Mouse (Mus musculus): ENCODE data around the gene Srms. TPM values are rescaled to one million over a fixed set of nuclear protein-coding genes. Genes with fewer than 3 reads are reported as not detected.
A peak's percentile ranks its signal among the peaks of the same experiment; 100 is the strongest.

Gene Srms
- total and polyA plus RNA-seq, 3 experiments: 0.04 TPM; not detected in 2

- H3K36me3 ChIP-seq (ENCODE audit: control insufficient read depth in 1 of 2, insufficient read depth in 2 of 2, low read length in 2 of 2): peaks cover 0 to 17% of the 10 kb centered on the region in 2 experiments; a peak in 2 of 4 replicates
- TF ChIP-seq SMC3 (IDR thresholded peaks at IDR 0.05; ENCODE audit: low read depth, low read length) (no peak), MAFK (IDR thresholded peaks at IDR 0.05; ENCODE audit: borderline replicate concordance, low read depth, low read length) (no peak), MYC (IDR thresholded peaks at IDR 0.05; ENCODE audit: low read depth, low read length) (no peak), POLR2AphosphoS2 (IDR thresholded peaks at IDR 0.05; ENCODE audit: low read length) (no peak), POLR2A (IDR thresholded peaks at IDR 0.05; ENCODE audit: control insufficient read depth in 1 of 2, insufficient read depth in 1 of 2, low read depth in 1 of 2, low read length in 2 of 2, poor library complexity in 1 of 2) (no peak)
- DNase-seq (ENCODE audit: low read depth, low spot score): no peak
- H3K9ac ChIP-seq (ENCODE audit: control insufficient read depth, low read depth, low read length, poor library complexity, severe bottlenecking): peak overlapping the region; percentile 70
- peaks cover 2 to 15% of the 10 kb centered on the region in 2 experiments for H3K4me1 ChIP-seq (ENCODE audit: control insufficient read depth in 1 of 2, insufficient read depth in 2 of 2, low read length in 2 of 2)
- peaks cover 7% of the 10 kb centered on the region; the same call in 1 of the 2 replicates for H3K79me2 ChIP-seq (ENCODE audit: control insufficient read depth, insufficient read depth, low read length, poor library complexity)
- no peak overlapping the region for H3K27ac ChIP-seq (ENCODE audit: control insufficient read depth, low read depth, low read length)
- H3K27me3 ChIP-seq (ENCODE audit: control insufficient read depth in 1 of 2, insufficient read depth in 2 of 2, low read length in 2 of 2): no peaks in the 10 kb centered on the region
- peak overlapping the region; percentile 98 to 100 for H3K4me3 ChIP-seq (ENCODE audit: control insufficient read depth in 1 of 2, insufficient read depth in 1 of 2, low read depth in 2 of 2, low read length in 2 of 2)
- no peaks in the 10 kb centered on the region for H3K9me3 ChIP-seq (replicated peaks; ENCODE audit: insufficient read depth, low read length)
Observed at GRCm38 (mm10) chr2:181242314-181242665, 29.3 kb upstream of the Srms start.

- H3K4me1 ChIP-seq (ENCODE audit: control insufficient read depth in 1 of 2, insufficient read depth in 2 of 2, low read length in 2 of 2): peaks cover 2 to 15% of the 10 kb centered on the region in 2 experiments
- H3K9me3 ChIP-seq (replicated peaks; ENCODE audit: insufficient read depth, low read length): no peaks in the 10 kb centered on the region
- H3K9ac ChIP-seq (ENCODE audit: control insufficient read depth, low read depth, low read length, poor library complexity, severe bottlenecking): peak within 1 kb of the TSS; percentile 94
- peaks cover 0 to 17% of the 10 kb centered on the region in 2 experiments; a peak in 2 of 4 replicates for H3K36me3 ChIP-seq (ENCODE audit: control insufficient read depth in 1 of 2, insufficient read depth in 2 of 2, low read length in 2 of 2)
- peak within 1 kb of the TSS; percentile 53 for H3K27ac ChIP-seq (ENCODE audit: control insufficient read depth, low read depth, low read length)
- peak; percentile 87 for DNase-seq (ENCODE audit: low read depth, low spot score)
- H3K79me2 ChIP-seq (ENCODE audit: control insufficient read depth, insufficient read depth, low read length, poor library complexity): peaks cover 7% of the 10 kb centered on the region; the same call in 1 of the 2 replicates
- H3K27me3 ChIP-seq (ENCODE audit: control insufficient read depth in 1 of 2, insufficient read depth in 2 of 2, low read length in 2 of 2): no peaks in the 10 kb centered on the region
- peak within 1 kb of the TSS; percentile 98 to 100 for H3K4me3 ChIP-seq (ENCODE audit: control insufficient read depth in 1 of 2, insufficient read depth in 1 of 2, low read depth in 2 of 2, low read length in 2 of 2)
- TF ChIP-seq TBP (IDR thresholded peaks at IDR 0.05; ENCODE audit: low read depth, low read length): peak; percentile 68
- no peak for TF ChIP-seq UBTF (IDR thresholded peaks at IDR 0.05; ENCODE audit: borderline replicate concordance, insufficient read depth, low read depth, low read length)
- TF ChIP-seq SIN3A (IDR thresholded peaks at IDR 0.05; ENCODE audit: low read length): peak; percentile 58
- TF ChIP-seq MYB (IDR thresholded peaks at IDR 0.05; ENCODE audit: low read depth, low read length): no peak
- no peak for TF ChIP-seq MYC (IDR thresholded peaks at IDR 0.05; ENCODE audit: low read depth, low read length)
- no peak for TF ChIP-seq SMC3 (IDR thresholded peaks at IDR 0.05; ENCODE audit: low read depth, low read length)
- no peak for TF ChIP-seq CTCF (IDR thresholded peaks at IDR 0.05 in 2 of 3, conservative IDR thresholded peaks at IDR 0.05 in 1 of 3; ENCODE audit: control insufficient read depth in 1 of 3, insufficient read depth in 1 of 3, low read depth in 2 of 3, low read length in 3 of 3, poor library complexity in 1 of 3, severe bottlenecking in 1 of 3)
- no peak for TF ChIP-seq CHD2 (IDR thresholded peaks at IDR 0.05; ENCODE audit: low read length)
- no peak for TF ChIP-seq ELF1 (IDR thresholded peaks at IDR 0.05; ENCODE audit: low read depth, low read length)
- TF ChIP-seq ZNF384 (IDR thresholded peaks at IDR 0.05; ENCODE audit: low read depth, low read length): peak; percentile 69; the same call in 1 of the 2 replicates
- no peak for TF ChIP-seq POLR2AphosphoS5 (IDR thresholded peaks at IDR 0.05; ENCODE audit: borderline replicate concordance, low read depth, low read length)
- TF ChIP-seq KAT2A (conservative IDR thresholded peaks at IDR 0.05; ENCODE audit: low read depth, low read length): no peak
- TF ChIP-seq POLR2AphosphoS2 (IDR thresholded peaks at IDR 0.05; ENCODE audit: low read length): peak; percentile 90
- TF ChIP-seq USF1 (IDR thresholded peaks at IDR 0.05; ENCODE audit: low read depth, low read length): no peak
- peak; percentile 75 to 89; a peak in 3 of 4 replicates for TF ChIP-seq POLR2A (IDR thresholded peaks at IDR 0.05; ENCODE audit: control insufficient read depth in 1 of 2, insufficient read depth in 1 of 2, low read depth in 1 of 2, low read length in 2 of 2, poor library complexity in 1 of 2)
- TF ChIP-seq TAL1 (IDR thresholded peaks at IDR 0.05; ENCODE audit: low read length): no peak
- TF ChIP-seq GABPA (IDR thresholded peaks at IDR 0.05; ENCODE audit: low read depth, low read length): no peak
- TF ChIP-seq MAFK (IDR thresholded peaks at IDR 0.05; ENCODE audit: borderline replicate concordance, low read depth, low read length): no peak
- TF ChIP-seq MAX (IDR thresholded peaks at IDR 0.05; ENCODE audit: low read length): no peak
- no peak for TF ChIP-seq NRF1 (IDR thresholded peaks at IDR 0.05; ENCODE audit: insufficient read depth, low read depth, low read length, poor library complexity, severe bottlenecking)
- peak; percentile 77; the same call in 1 of the 2 replicates for TF ChIP-seq MXI1 (IDR thresholded peaks at IDR 0.05; ENCODE audit: low read depth, low read length)
- TF ChIP-seq NELFE (IDR thresholded peaks at IDR 0.05; ENCODE audit: low read depth, low read length): peak; percentile 80
- no peak for TF ChIP-seq E2F4 (IDR thresholded peaks at IDR 0.05; ENCODE audit: borderline replicate concordance, low read depth, low read length)
- TF ChIP-seq HCFC1 (IDR thresholded peaks at IDR 0.05; ENCODE audit: low read depth, low read length): peak; percentile 63
- TF ChIP-seq EP300 (IDR thresholded peaks at IDR 0.05; ENCODE audit: low read depth in 1 of 2, low read length in 2 of 2): no peak
- no peak for TF ChIP-seq USF2 (IDR thresholded peaks at IDR 0.05; ENCODE audit: borderline replicate concordance in 1 of 2, insufficient read depth in 1 of 2, low read depth in 1 of 2, low read length in 2 of 2)
- TF ChIP-seq MAZ (IDR thresholded peaks at IDR 0.05; ENCODE audit: low read depth, low read length): peak; percentile 77; the same call in 1 of the 2 replicates
- TF ChIP-seq RAD21 (IDR thresholded peaks at IDR 0.05; ENCODE audit: low read depth, low read length): no peak
- TF ChIP-seq CHD1 (IDR thresholded peaks at IDR 0.05; ENCODE audit: low read depth, low read length): no peak
Observed at GRCm38 (mm10) chr2:181241602-181242313, 28.8 kb upstream of the Srms start, which contains the start of gene Helz2. TSS of gene Helz2 (minus strand) at chr2:181242027.

Data from MEL (cell line).